Comparison of ENCODE assay signal across 12 mouse cellular contexts in genomic region chr6:73070663-73071062, GRCm38 (mm10).
DNase-seq lines count a peak whose midpoint lies in the region; ATAC-seq and TF ChIP-seq lines count a peak whose summit lies in the region.
"Had no signal": no experiment of that assay in that cellular context is flagged by ENCODE, and none has a peak within 500 bp of the region (broad histone marks: within the 10 kb centered on the region; RNA-seq: fewer than 3 reads in every experiment).

No protein-coding gene starts in this region.

- peak; percentile 46 for DNase-seq in embryonic facial prominence, embryonic 14.5 days (ENCODE audit: low spot score)
- no peak for DNase-seq in embryonic facial prominence, embryonic 10.5 days (ENCODE audit: low spot score)
- DNase-seq in heart, adult 9 months (ENCODE audit: low spot score in 2 of 2): peak; percentile 48 to 75
- no peak for DNase-seq in intestine, embryonic 14.5 days (ENCODE audit: low spot score)
- peak; percentile 17 for DNase-seq in lung, postnatal 25 days (ENCODE audit: low spot score)
- DNase-seq in gastrocnemius, postnatal 25 days: no peak
- DNase-seq in cerebellum, adult 2 months: no peak
- no peak for DNase-seq in gastrocnemius, adult 8-10 months (ENCODE audit: low spot score in 2 of 2)
- DNase-seq: left cerebral cortex, postnatal 4 days; right cerebral cortex, postnatal 14 days had no signal

- H3K36me3 ChIP-seq in embryonic facial prominence, embryonic 14.5 days (ENCODE audit: control insufficient read depth, insufficient read depth, low read length): no peaks in the 10 kb centered on the region
- H3K36me3 ChIP-seq in embryonic facial prominence, embryonic 10.5 days (replicated peaks): no peaks in the 10 kb centered on the region
- H3K36me3 ChIP-seq in intestine, embryonic 14.5 days (ENCODE audit: control insufficient read depth, insufficient read depth, low read length): no peaks in the 10 kb centered on the region
- H3K36me3 ChIP-seq: neural tube, embryonic 12.5 days had no signal

- H3K9ac ChIP-seq in embryonic facial prominence, embryonic 14.5 days (ENCODE audit: low read depth, low read length): no peak overlapping the region
- no peak overlapping the region for H3K9ac ChIP-seq in intestine, embryonic 14.5 days (ENCODE audit: low read length)
- H3K9ac ChIP-seq: neural tube, embryonic 12.5 days had no signal

- no peak for TF ChIP-seq POLR2A in cerebellum, adult 2 months (IDR thresholded peaks at IDR 0.05; ENCODE audit: borderline replicate concordance, insufficient read depth, low read length)

- TF ChIP-seq CTCF in cerebellum, adult 2 months (IDR thresholded peaks at IDR 0.05; ENCODE audit: borderline replicate concordance, insufficient read depth, low read depth, low read length): no peak

- H3K4me1 ChIP-seq in embryonic facial prominence, embryonic 14.5 days (ENCODE audit: control insufficient read depth, insufficient read depth, low read length): no peaks in the 10 kb centered on the region
- no peaks in the 10 kb centered on the region for H3K4me1 ChIP-seq in embryonic facial prominence, embryonic 10.5 days
- H3K4me1 ChIP-seq in intestine, embryonic 14.5 days (replicated peaks; ENCODE audit: control insufficient read depth, insufficient read depth, low read length): peaks cover 2% of the 10 kb centered on the region; the same call in 1 of the 2 replicates
- no peaks in the 10 kb centered on the region for H3K4me1 ChIP-seq in cerebellum, adult 2 months (ENCODE audit: control insufficient read depth, insufficient read depth, low read length)
- H3K4me1 ChIP-seq: neural tube, embryonic 12.5 days had no signal

- no peak overlapping the region for H3K27ac ChIP-seq in embryonic facial prominence, embryonic 14.5 days (replicated peaks; ENCODE audit: low read depth, low read length)
- H3K27ac ChIP-seq in embryonic facial prominence, embryonic 10.5 days (replicated peaks): no peak overlapping the region
- no peak overlapping the region for H3K27ac ChIP-seq in intestine, embryonic 14.5 days (ENCODE audit: low read depth)
- no peak overlapping the region for H3K27ac ChIP-seq in cerebellum, adult 2 months (ENCODE audit: insufficient read depth, low read length)
- H3K27ac ChIP-seq: neural tube, embryonic 12.5 days had no signal

- no peak overlapping the region for H3K4me2 ChIP-seq in embryonic facial prominence, embryonic 14.5 days (ENCODE audit: low read depth, low read length)
- H3K4me2 ChIP-seq in intestine, embryonic 14.5 days (ENCODE audit: low read length): no peak overlapping the region
- H3K4me2 ChIP-seq: neural tube, embryonic 12.5 days had no signal

- no peak for ATAC-seq in embryonic facial prominence, embryonic 14.5 days (ENCODE audit: low read depth)
- peak; percentile 79; the same call in 1 of the 2 replicates for ATAC-seq in intestine, embryonic 14.5 days (replicated peaks; ENCODE audit: low FRiP score, low TSS enrichment, low read depth)
- ATAC-seq: forebrain, embryonic 14.5 days had no signal

- no peaks in the 10 kb centered on the region for H3K27me3 ChIP-seq in embryonic facial prominence, embryonic 14.5 days (replicated peaks; ENCODE audit: control insufficient read depth, insufficient read depth, low read length)
- H3K27me3 ChIP-seq in embryonic facial prominence, embryonic 10.5 days (replicated peaks; ENCODE audit: low read depth, poor library complexity, severe bottlenecking): no peaks in the 10 kb centered on the region
- H3K27me3 ChIP-seq in intestine, embryonic 14.5 days (replicated peaks; ENCODE audit: control insufficient read depth, insufficient read depth, low read length): no peaks in the 10 kb centered on the region
- no peaks in the 10 kb centered on the region for H3K27me3 ChIP-seq in cerebellum, adult 2 months (ENCODE audit: control insufficient read depth, insufficient read depth, low read length)
- H3K27me3 ChIP-seq: neural tube, embryonic 12.5 days had no signal

- 70% methylated on average over 6 of the region's 6 CpGs for WGBS in embryonic facial prominence, embryonic 14.5 days
- 79% methylated on average over 6 of the region's 6 CpGs for WGBS in embryonic facial prominence, embryonic 10.5 days
- 67% methylated on average over 6 of the region's 6 CpGs for WGBS in intestine, embryonic 14.5 days
- WGBS in cerebellum, adult 2 months: 73% methylated on average over 6 of the region's 6 CpGs

- H3K9me3 ChIP-seq in embryonic facial prominence, embryonic 14.5 days (ENCODE audit: control insufficient read depth, low read length): no peaks in the 10 kb centered on the region
- H3K9me3 ChIP-seq in embryonic facial prominence, embryonic 10.5 days: no peaks in the 10 kb centered on the region
- no peaks in the 10 kb centered on the region for H3K9me3 ChIP-seq in intestine, embryonic 14.5 days (ENCODE audit: control insufficient read depth, low read length)
- H3K9me3 ChIP-seq: neural tube, embryonic 12.5 days had no signal

- H3K4me3 ChIP-seq in embryonic facial prominence, embryonic 14.5 days (ENCODE audit: low read depth, low read length): no peak overlapping the region
- no peak overlapping the region for H3K4me3 ChIP-seq in embryonic facial prominence, embryonic 10.5 days
- no peak overlapping the region for H3K4me3 ChIP-seq in intestine, embryonic 14.5 days (ENCODE audit: low read depth, low read length)
- no peak overlapping the region for H3K4me3 ChIP-seq in cerebellum, adult 2 months (replicated peaks; ENCODE audit: insufficient read depth, low read depth, low read length)
- H3K4me3 ChIP-seq: neural tube, embryonic 12.5 days had no signal

Comparison
In these comparisons a context has a peak if more than half of its experiments do, and no peak if none do; other contexts are left out.
1. DNase-seq: peak in embryonic facial prominence, embryonic 14.5 days (single experiment), heart, adult 9 months (2 of 2) and lung, postnatal 25 days (single experiment); none in embryonic facial prominence, embryonic 10.5 days (single experiment), intestine, embryonic 14.5 days (single experiment), gastrocnemius, postnatal 25 days (single experiment), cerebellum, adult 2 months (0 of 2) and gastrocnemius, adult 8-10 months (0 of 2).